ENCODE assay signal across 17 mouse cellular contexts in genomic region chr11:75634801-75635200, GRCm38 (mm10). TPM values are rescaled to one million over a fixed set of nuclear protein-coding genes. Genes with fewer than 3 reads are reported as not detected.
DNase-seq lines count a peak whose midpoint lies in the region; ATAC-seq lines count a peak whose summit lies in the region.
"Had no signal": no experiment of that assay in that cellular context is flagged by ENCODE, and none has a peak within 500 bp of the region (broad histone marks: within the 10 kb centered on the region; RNA-seq: fewer than 3 reads in every experiment).

No protein-coding gene starts in this region.

- no peak for ATAC-seq in heart, embryonic 16.5 days (replicated peaks; ENCODE audit: extremely low read depth, insufficient read depth, low FRiP score)
- ATAC-seq: activated CD4-positive, CD25-positive, alpha-beta regulatory T cell, adult 4 months; hindbrain, embryonic 16.5 days; intestine, postnatal 0 days; Patski had no signal

- H3K9ac ChIP-seq in heart, embryonic 16.5 days (ENCODE audit: low read length): no peak overlapping the region
- H3K9ac ChIP-seq: embryonic facial prominence, embryonic 13.5 days; liver, embryonic 13.5 days; midbrain, embryonic 12.5 days had no signal

- H3K36me3 ChIP-seq in heart, embryonic 16.5 days (ENCODE audit: control insufficient read depth, insufficient read depth): peaks cover 21% of the 10 kb centered on the region

- no peaks in the 10 kb centered on the region for H3K9me3 ChIP-seq in heart, embryonic 16.5 days (replicated peaks; ENCODE audit: control insufficient read depth, low read length)
- H3K9me3 ChIP-seq: embryonic facial prominence, embryonic 13.5 days; liver, embryonic 13.5 days; midbrain, embryonic 12.5 days had no signal

- WGBS in heart, embryonic 16.5 days: 55% methylated on average over 3 of the region's 3 CpGs

- DNase-seq in heart, adult 9 months (ENCODE audit: low spot score in 2 of 2): no peak
- peak; percentile 39 for DNase-seq in kidney, postnatal 10 days
- no peak for DNase-seq in kidney, postnatal 4 days
- DNase-seq in kidney, postnatal 14 days: peak; percentile 28
- DNase-seq in lung, postnatal 10 days: peak; percentile 50
- no peak for DNase-seq in urinary bladder, adult 2 months (ENCODE audit: low spot score)
- DNase-seq: adrenal gland, postnatal 36 days; cerebellum, adult 9-10 months; liver, embryonic 13.5 days; right cerebral cortex, postnatal 14 days had no signal

- peaks cover 15% of the 10 kb centered on the region for H3K4me1 ChIP-seq in heart, embryonic 16.5 days (ENCODE audit: control insufficient read depth, insufficient read depth, low read length)

- peak overlapping the region; percentile 61 for H3K27ac ChIP-seq in heart, embryonic 16.5 days (ENCODE audit: low read length)
- H3K27ac ChIP-seq: embryonic facial prominence, embryonic 13.5 days; midbrain, embryonic 12.5 days had no signal

- H3K4me3 ChIP-seq in heart, embryonic 16.5 days (ENCODE audit: low read length): no peak overlapping the region
- H3K4me3 ChIP-seq: embryonic facial prominence, embryonic 13.5 days; liver, embryonic 13.5 days; midbrain, embryonic 12.5 days had no signal

- H3K4me2 ChIP-seq in heart, embryonic 16.5 days (ENCODE audit: low read depth, low read length): no peak overlapping the region
- H3K4me2 ChIP-seq: embryonic facial prominence, embryonic 13.5 days; liver, embryonic 13.5 days; midbrain, embryonic 12.5 days had no signal

- no peaks in the 10 kb centered on the region for H3K27me3 ChIP-seq in heart, embryonic 16.5 days (ENCODE audit: control insufficient read depth, insufficient read depth, low read length)
- H3K27me3 ChIP-seq: embryonic facial prominence, embryonic 13.5 days; liver, embryonic 13.5 days; midbrain, embryonic 12.5 days; Patski had no signal

RNA-seq across cellular contexts. Expression of gene Inpp5k, which starts 4.0 kb away (rescaled TPM):
- 29.1 and 31.1 TPM in 2 replicates for polyA plus RNA-seq in heart, embryonic 16.5 days (2015; fragmentation: Nextera tagmentation; extraction: Ambion mirVana)
- 61.9 and 68.7 TPM in 2 replicates for polyA plus RNA-seq in urinary bladder, adult 2 months (2012; rRNA removed)

RNA-seq across cellular contexts. Expression of gene Myo1c, which starts 15.5 kb away (rescaled TPM):
- polyA plus RNA-seq in heart, embryonic 16.5 days (2015; fragmentation: Nextera tagmentation; extraction: Ambion mirVana): 72.4 and 83.8 TPM in 2 replicates
- polyA plus RNA-seq in urinary bladder, adult 2 months (2012; rRNA removed): 126 and 135 TPM in 2 replicates

RNA-seq across cellular contexts. Expression of gene Crk, which starts 44.3 kb away (rescaled TPM):
- 99.6 and 101 TPM in 2 replicates for polyA plus RNA-seq in heart, embryonic 16.5 days (2015; fragmentation: Nextera tagmentation; extraction: Ambion mirVana)
- 84.0 and 86.6 TPM in 2 replicates for polyA plus RNA-seq in urinary bladder, adult 2 months (2012; rRNA removed)

RNA-seq across cellular contexts. Expression of gene Pitpna, which starts 46.9 kb away (rescaled TPM):
- polyA plus RNA-seq in heart, embryonic 16.5 days (2015; fragmentation: Nextera tagmentation; extraction: Ambion mirVana): 68.0 and 78.0 TPM in 2 replicates
- 148 and 178 TPM in 2 replicates for polyA plus RNA-seq in urinary bladder, adult 2 months (2012; rRNA removed)

Comparison
In these comparisons a context has a peak if more than half of its experiments do, and no peak if none do; other contexts are left out.
1. DNase-seq: peak in kidney, postnatal 10 days (single experiment), kidney, postnatal 14 days (single experiment) and lung, postnatal 10 days (single experiment); none in heart, adult 9 months (0 of 2), kidney, postnatal 4 days (0 of 2) and urinary bladder, adult 2 months (single experiment).